Mouse (Mus musculus): ENCODE data around the gene Pde4d.

The Pde4d gene

DNA sequence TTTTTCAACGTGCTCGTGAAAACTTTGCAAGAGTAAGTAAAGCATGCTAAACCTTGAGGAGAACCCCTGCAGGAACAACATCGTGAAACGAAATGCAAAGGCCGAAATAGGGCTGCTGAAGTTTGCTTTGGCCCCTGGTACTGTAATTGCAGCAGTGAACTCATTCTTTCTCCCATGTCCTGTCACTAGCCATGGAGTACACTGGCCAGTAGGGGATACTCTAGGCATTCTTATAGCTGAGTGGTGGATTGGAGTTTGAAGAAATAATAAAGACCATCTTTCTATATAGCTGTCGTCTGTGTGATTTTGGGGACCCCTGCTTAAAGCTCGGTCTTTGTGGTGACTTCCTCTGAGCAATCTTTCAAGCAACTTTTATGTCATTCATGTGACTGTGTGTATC lies 906.5 kb downstream of the Pde4d start:
- in situ Hi-C loops (cut with MseI, MboI) = loop anchor here in 1 of 2 experiments (10.0 kb wide), 1 partner anchor 169 kb away; no protein-coding TSS in a partner anchor

- in situ Hi-C loops (cut with MseI, MboI) = loop anchor here in 1 of 2 experiments (10.0 kb wide), 1 partner anchor 165 kb away; no protein-coding TSS in a partner anchor
Observed at GRCm38 (mm10) chr13:109359994-109360393, 910.2 kb downstream of the Pde4d start.

GRCm38 (mm10) chr13:109362340-109362739 lies 912.6 kb downstream of the Pde4d start:
- in situ Hi-C loops (cut with MseI, MboI) = no loop called here

DNA sequence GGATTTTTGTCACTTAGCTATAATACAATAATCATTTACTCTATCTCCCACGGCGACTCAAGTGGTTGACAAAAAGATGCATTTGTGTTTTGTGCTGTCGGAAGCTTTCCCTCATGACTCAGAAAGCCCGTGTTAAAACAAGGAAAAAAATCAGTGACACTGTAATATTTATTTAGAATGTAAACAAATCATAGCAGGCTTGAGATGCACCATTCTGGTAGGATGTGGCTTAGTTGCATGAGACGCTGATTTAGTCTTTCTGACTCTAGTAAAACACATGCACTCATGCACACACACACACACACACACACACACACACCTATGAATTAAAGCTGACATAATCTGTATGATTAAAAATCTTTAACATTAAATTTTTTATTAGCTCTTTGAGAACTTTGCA lies 924.7 kb downstream of the Pde4d start:
- in situ Hi-C loops (cut with MseI, MboI) = no loop called here

GRCm38 (mm10) chr13:109376681-109377080 lies 926.9 kb downstream of the Pde4d start:
- in situ Hi-C loops (cut with MseI, MboI) = no loop called here

- in situ Hi-C loops (cut with MseI, MboI) = no loop called here
Observed at GRCm38 (mm10) chr13:109380149-109380548, 930.4 kb downstream of the Pde4d start.

DNA sequence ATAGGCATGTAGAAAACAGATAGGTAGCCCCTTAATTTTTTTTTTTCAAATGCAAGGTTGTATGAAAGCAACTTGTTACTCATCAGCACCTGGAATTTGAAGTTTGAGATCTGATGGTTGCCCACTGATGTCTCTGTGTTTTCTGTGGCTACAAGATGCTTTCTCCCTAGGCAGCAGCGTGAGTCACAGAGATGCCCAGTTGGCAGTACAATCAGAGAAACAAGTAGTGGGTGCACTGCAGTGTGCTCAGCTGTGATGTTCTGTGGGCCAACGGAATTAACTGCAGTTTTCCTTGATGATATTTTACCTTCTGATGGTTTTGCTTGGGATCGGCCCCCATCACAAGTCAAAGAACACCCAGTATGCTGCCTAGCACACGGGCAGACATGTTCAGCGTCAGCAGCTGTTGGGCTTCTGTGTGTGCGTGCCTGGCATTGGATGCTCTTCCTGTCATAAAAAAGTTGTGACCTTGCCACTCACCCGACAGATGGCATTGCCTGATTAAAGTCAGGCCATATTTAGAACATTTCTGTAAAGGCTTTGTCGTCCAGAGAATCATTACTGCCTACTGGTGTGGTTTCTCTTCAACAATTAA lies 939.0 kb downstream of the Pde4d start:
- in situ Hi-C loops (cut with MseI, MboI) = no loop called here

DNA sequence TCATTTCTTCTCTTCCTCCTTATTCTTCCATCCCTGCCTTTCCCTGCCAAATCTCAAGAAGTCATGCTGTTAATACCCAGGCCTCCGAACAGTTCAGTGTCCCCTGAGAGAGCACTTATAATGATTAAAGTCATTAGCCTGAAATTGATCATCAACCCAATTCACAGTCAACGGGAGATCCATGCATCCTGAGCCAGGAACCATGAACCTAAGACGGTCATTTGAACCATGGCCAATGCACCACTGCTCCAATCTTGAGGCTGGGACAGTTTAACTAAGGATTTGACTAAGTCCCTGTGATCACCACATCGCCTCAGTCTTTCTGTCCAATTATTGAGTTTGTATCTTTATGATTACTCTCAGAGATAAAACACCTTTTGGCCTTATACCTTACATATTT lies 952.6 kb downstream of the Pde4d start:
- in situ Hi-C loops (cut with MseI, MboI) = no loop called here

DNA sequence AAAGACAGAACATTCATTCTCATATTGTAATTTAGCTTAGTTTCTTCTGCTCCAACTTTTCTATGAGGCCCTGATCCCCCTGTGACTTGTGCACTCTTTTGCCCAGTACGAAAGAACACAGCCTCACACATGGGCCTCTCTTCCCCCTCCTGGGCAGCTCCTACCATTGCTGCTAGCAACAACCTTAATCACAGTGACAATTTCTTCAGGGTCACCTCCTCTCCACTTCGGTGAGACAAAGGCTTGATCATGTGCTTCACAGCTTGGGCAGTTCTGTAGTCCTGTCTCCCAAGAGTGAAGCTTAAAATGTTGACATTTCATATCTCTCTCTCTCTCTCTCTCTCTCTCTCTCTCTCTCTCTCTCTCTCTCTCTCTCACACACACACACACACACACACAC lies 953.2 kb downstream of the Pde4d start:
- in situ Hi-C loops (cut with MseI, MboI) = no loop called here

GRCm38 (mm10) chr13:109406341-109406740 lies 956.6 kb downstream of the Pde4d start:
- in situ Hi-C loops (cut with MseI, MboI) = no loop called here

DNA sequence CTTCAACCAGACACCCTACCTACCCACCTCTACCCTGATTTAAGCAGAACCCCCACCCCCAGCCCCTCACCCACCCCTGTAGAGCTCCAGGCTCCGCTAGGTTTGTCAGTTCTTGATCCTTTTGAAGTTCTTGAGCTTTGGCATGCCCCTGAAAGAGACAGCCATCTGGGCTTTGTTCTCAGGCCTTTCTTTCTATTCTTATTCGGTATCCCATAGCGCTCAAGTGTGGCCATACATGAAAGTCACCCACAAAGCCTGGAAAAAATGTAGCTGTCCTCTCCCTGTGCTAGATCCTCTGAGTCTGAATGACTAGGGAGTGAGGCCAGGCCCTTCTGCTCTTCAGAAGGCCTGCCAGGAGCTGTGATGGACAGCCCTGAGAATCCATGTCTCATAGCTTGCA lies 957.6 kb downstream of the Pde4d start:
- in situ Hi-C loops (cut with MseI, MboI) = no loop called here

DNA sequence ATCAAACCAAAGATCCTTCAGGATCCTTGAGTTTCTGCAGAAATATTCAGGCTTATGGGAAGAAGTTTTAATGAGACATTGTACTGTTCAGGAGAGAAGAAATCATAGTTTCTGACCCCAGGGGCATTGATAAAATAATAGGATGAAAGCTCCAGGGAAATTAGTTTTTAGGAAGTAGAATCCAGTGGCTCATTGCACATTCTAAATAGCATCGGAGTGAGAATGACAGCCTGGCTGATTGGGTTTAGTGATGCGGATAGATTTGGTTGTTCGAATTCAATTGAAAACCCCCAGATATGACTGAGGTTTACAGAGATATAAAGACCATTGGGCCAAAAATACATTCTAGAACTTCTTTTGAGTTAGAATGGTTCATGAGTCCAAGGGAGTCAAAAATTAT lies 970.7 kb downstream of the Pde4d start:
- in situ Hi-C loops (cut with MseI, MboI) = no loop called here

GRCm38 (mm10) chr13:109424906-109425305 lies 975.2 kb downstream of the Pde4d start:
- in situ Hi-C loops (cut with MseI, MboI) = no loop called here

DNA sequence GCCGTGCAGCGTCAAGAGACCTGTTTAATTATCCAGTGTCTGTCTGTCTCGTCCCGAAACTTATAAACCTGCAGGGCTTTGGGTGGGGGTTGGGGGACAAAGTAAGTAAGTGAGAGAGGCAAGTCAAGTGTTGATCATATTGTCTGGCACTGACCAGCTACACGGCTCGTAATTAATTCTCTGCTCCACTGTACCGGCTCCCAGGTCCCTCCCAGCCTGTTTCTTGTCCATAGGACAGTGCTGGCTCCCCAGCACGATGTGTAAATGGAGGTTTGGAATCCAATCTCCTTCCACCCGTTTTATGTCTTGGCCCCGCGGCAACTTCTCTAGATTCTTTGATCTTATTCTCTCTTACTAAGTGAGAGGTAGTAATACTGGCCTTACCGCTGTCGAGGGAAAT lies 975.8 kb downstream of the Pde4d start:
- in situ Hi-C loops (cut with MseI, MboI) = no loop called here

DNA sequence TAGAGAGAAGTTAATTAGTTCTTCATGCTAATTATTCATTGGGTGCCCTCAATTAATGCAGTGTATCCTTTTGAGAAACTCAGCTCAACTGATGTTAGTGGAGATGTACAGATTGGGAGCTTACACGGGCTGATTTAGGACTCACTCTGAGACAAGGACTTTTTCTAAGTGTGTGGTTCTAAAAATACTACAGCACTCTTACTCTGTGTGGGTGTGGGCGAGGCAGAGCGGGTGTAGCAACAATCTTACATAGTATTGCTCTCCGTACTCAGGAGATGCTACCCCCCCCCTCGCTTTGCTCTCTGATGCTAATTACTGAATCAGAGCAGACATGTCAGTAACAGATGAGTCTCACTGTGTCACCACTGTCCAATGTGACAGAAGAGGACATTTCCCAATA lies 976.3 kb downstream of the Pde4d start:
- in situ Hi-C loops (cut with MseI, MboI) = no loop called here

DNA sequence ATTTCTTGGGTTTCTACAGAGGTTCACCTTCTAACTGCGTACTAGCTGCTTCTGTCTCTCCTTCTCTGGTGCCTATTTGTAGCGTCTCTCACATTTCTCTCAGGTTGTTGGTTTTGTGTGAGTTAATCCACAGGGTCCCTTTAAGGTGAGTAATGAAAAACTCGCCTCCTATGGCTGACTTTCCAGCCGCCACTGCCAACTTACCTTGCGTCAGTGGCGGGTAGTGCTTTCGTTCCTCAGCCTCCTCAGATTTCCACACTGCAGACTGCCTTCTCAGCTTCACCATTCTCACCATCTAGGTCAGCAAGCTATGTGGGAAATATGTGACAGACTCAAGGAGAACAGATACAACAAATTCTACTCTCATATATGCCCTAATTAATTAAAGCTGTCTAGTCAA lies 977.8 kb downstream of the Pde4d start:
- in situ Hi-C loops (cut with MseI, MboI) = no loop called here

- in situ Hi-C loops (cut with MseI, MboI) = no loop called here
Observed at GRCm38 (mm10) chr13:109429544-109429943, 979.8 kb downstream of the Pde4d start.

- in situ Hi-C loops (cut with MseI, MboI) = no loop called here
Observed at GRCm38 (mm10) chr13:109437231-109437776, 987.6 kb downstream of the Pde4d start.

- in situ Hi-C loops (cut with MseI, MboI) = no loop called here
Observed at GRCm38 (mm10) chr13:109439436-109440161, 989.9 kb downstream of the Pde4d start.

DNA sequence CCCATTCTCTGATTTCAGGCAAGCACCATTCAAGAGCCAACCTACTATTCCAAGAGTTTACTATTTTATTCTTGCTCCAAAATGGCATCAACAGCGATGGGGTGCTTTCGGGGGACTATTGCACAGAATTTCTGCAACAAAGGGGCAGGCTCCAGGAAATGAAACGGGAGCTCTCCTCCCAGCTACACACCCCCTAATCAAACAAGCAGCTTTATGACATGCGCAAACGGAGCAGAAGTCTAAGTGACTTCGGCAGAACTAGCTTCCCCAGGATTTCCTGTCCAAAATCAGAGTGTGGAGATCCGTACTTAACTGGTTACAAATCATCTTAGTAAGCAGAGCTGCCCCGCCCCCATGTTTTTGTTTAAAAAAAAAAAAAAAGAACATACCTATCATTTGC lies 990.6 kb downstream of the Pde4d start:
- in situ Hi-C loops (cut with MseI, MboI) = no loop called here

- in situ Hi-C loops (cut with MseI, MboI) = no loop called here
Observed at GRCm38 (mm10) chr13:109440881-109441280, 991.1 kb downstream of the Pde4d start.

GRCm38 (mm10) chr13:109441401-109441973 lies 991.7 kb downstream of the Pde4d start:
- in situ Hi-C loops (cut with MseI, MboI) = no loop called here

DNA sequence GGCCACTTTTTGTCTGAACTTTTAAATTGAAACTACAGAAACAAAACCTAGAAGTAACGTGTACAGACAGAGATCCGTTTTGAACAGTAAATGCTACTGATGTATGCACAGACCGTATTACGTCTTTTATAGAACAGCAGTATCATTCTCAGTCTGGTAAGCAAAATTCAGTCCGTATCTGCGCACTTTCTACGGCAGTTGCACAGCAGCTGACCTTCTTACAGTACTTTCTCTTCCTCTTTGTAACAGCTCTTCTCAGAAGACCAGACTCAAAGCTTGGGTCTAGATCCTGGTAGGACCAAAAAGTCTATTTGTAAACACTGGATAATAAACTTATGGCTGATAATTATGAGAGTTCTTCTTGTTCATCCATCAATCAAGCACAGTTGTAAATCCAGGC lies 996.4 kb downstream of the Pde4d start:
- in situ Hi-C loops (cut with MseI, MboI) = no loop called here

All from mouse trophoblast stem cell (cell line).